Mouse (Mus musculus): Measurements from ENCODE around the gene Scrt2.

- no peak for TF ChIP-seq POLR2A (IDR thresholded peaks at IDR 0.05; ENCODE audit: insufficient read depth, low read depth, low read length)
- no peak for TF ChIP-seq CTCF (IDR thresholded peaks at IDR 0.05; ENCODE audit: insufficient read depth, low read depth, low read length)
These were observed 16.6 kb downstream of the Scrt2 start for GRCm38 (mm10) chr2:152097916-152098315.

Measured in olfactory bulb, adult 2 months (tissue).